Mouse (Mus musculus) spleen, postnatal 14 days (tissue): ENCODE data around the gene Hip1.
A peak's percentile ranks its signal among the peaks of the same experiment; 100 is the strongest.

ENCODE experiments used
- DNase-seq, 2 experiments: peaks; one replicate each; pipeline ENCODE4 v3.0.0; 2021 to 2022; ENCODE audit warnings: low spot score in 2 of 2

Gene Hip1

GRCm38 (mm10) chr5:135442430-135442829 lies 102.5 kb downstream of the Hip1 start:
- DNase-seq = no peak

GRCm38 (mm10) chr5:135435039-135435438 lies 109.9 kb downstream of the Hip1 start:
- no peak for DNase-seq

GRCm38 (mm10) chr5:135433861-135434260 lies 111.1 kb downstream of the Hip1 start:
- no peak for DNase-seq

- no peak for DNase-seq
Observed at GRCm38 (mm10) chr5:135431111-135431510, 113.8 kb downstream of the Hip1 start.

GRCm38 (mm10) chr5:135428786-135429185 lies 116.1 kb downstream of the Hip1 start:
- no peak for DNase-seq

- DNase-seq = no peak
Observed at GRCm38 (mm10) chr5:135410266-135410665, 134.7 kb downstream of the Hip1 start.

- DNase-seq = no peak
Observed at GRCm38 (mm10) chr5:135408114-135408513, 136.8 kb downstream of the Hip1 start.

- DNase-seq = no peak
Observed at GRCm38 (mm10) chr5:135405437-135405836, 139.5 kb downstream of the Hip1 start.

- DNase-seq = no peak
Observed at GRCm38 (mm10) chr5:135404623-135405022, 140.3 kb downstream of the Hip1 start.

- DNase-seq = peak; percentile 50 to 73
Observed at GRCm38 (mm10) chr5:135400244-135400643, 144.7 kb downstream of the Hip1 start.

GRCm38 (mm10) chr5:135399382-135399781 lies 145.5 kb downstream of the Hip1 start:
- no peak for DNase-seq

- peak in 1 of 2 experiments; percentile 14 for DNase-seq
Observed at GRCm38 (mm10) chr5:135395826-135396225, 149.1 kb downstream of the Hip1 start.

GRCm38 (mm10) chr5:135394004-135394823 lies 150.7 kb downstream of the Hip1 start, which contains the start of gene Pom121:
Pom121 (minus strand) TSS chr5:135394546.
- DNase-seq = peak; percentile 68 to 78

GRCm38 (mm10) chr5:135383771-135384170 lies 161.1 kb downstream of the Hip1 start:
- DNase-seq = no peak

- no peak for DNase-seq
Observed at GRCm38 (mm10) chr5:135382746-135383145, 162.2 kb downstream of the Hip1 start.

- no peak for DNase-seq
Observed at GRCm38 (mm10) chr5:135381356-135381925, 163.5 kb downstream of the Hip1 start.

GRCm38 (mm10) chr5:135380681-135381080 lies 164.2 kb downstream of the Hip1 start:
- DNase-seq = no peak

- no peak for DNase-seq
Observed at GRCm38 (mm10) chr5:135376341-135376740, 168.6 kb downstream of the Hip1 start.

GRCm38 (mm10) chr5:135375167-135375566 lies 169.8 kb downstream of the Hip1 start:
- no peak for DNase-seq

GRCm38 (mm10) chr5:135373601-135374000 lies 171.3 kb downstream of the Hip1 start:
- DNase-seq = no peak

- DNase-seq = no peak
Observed at GRCm38 (mm10) chr5:135371195-135371594, 173.7 kb downstream of the Hip1 start.

GRCm38 (mm10) chr5:135369787-135370654 lies 174.9 kb downstream of the Hip1 start, which contains the start of gene Nsun5:
Nsun5 (plus strand) TSS chr5:135369953.
- peak; percentile 91 to 95 for DNase-seq
